Mouse (Mus musculus) kidney, adult 2 months (tissue): ENCODE data around the gene Hinfp.

Source experiments
- CTCF ChIP-seq: fragments of 200-500 bp; conservative IDR thresholded peaks from 2 replicates; pipeline ENCODE4 v1.5.1; 2011; ENCODE audit warnings: low read depth, mild to moderate bottlenecking, control low read depth, low read length, moderate library complexity, mixed read lengths; ENCODE audit not compliant: insufficient read depth, insufficient read length
- POLR2A ChIP-seq: fragments of 200-500 bp; IDR thresholded peaks from one replicate; pipeline ENCODE4 v1.6.1; 2011; ENCODE audit warnings: low read depth, low read length, control low read depth

DNA sequence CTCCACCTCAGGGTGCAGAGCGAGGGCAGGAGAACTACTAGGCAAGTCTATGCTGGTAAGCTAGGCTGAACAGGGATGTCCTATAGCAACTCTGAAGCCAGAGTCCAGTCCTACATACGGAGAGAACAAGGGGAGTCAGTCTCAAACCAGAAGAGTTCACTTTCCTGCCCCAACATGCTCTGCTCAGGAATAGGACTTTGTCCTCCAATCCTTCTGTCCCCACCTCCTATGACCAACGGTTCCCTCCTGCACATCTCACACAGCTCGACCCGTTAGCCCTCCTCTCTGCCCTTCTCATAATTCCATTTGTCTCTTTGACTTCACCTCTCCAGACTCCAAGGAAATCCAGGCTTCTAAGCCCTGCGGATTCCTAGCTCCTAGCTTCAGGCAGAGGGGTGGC is 57.6 kb downstream of the Hinfp start:
- TF ChIP-seq POLR2A: no peak
- TF ChIP-seq CTCF: no peak
